Mouse (Mus musculus): ENCODE results near the gene Slc25a54. TPM values are rescaled to one million over a fixed set of nuclear protein-coding genes. Genes with fewer than 3 reads are reported as not detected.

Gene Slc25a54
- total and polyA plus RNA-seq, 2 experiments = not detected

GRCm38 (mm10) chr3:109043395-109043794 lies 36.9 kb upstream of the Slc25a54 start:
- DNase-seq (ENCODE audit: extremely low read depth, low read depth, low spot score) = no peak
- Histone ChIP-seq H3K79me2 (ENCODE audit: control insufficient read depth, insufficient read depth, low read length) (no peaks in the 10 kb centered on the region), H3K9ac (ENCODE audit: low read depth, low read length) (no peak overlapping the region), H3K4me1 (ENCODE audit: control insufficient read depth, insufficient read depth, low read length) (no peaks in the 10 kb centered on the region), H3K36me3 (ENCODE audit: control insufficient read depth, insufficient read depth, low read length) (no peaks in the 10 kb centered on the region), H3K4me3 (ENCODE audit: insufficient read depth, low read depth, low read length) (no peak overlapping the region), H3K27me3 (ENCODE audit: control insufficient read depth, insufficient read depth, low read length) (peaks cover 2% of the 10 kb centered on the region; the same call in 1 of the 2 replicates), H3K27ac (replicated peaks; ENCODE audit: insufficient read depth, low read depth, low read length) (no peak overlapping the region)
- TF ChIP-seq CTCF (IDR thresholded peaks at IDR 0.05; ENCODE audit: low read depth, low read length) (no peak), POLR2A (IDR thresholded peaks at IDR 0.05; ENCODE audit: extremely low read depth, insufficient read depth, low read length) (no peak)
- 75% methylated on average over 7 of the region's 7 CpGs for WGBS

- WGBS = 84% methylated on average over 3 of the region's 3 CpGs
- H3K27me3 ChIP-seq (ENCODE audit: control insufficient read depth, insufficient read depth, low read length) = peaks cover 2% of the 10 kb centered on the region; the same call in 1 of the 2 replicates
- H3K27ac ChIP-seq (replicated peaks; ENCODE audit: insufficient read depth, low read depth, low read length) = no peak overlapping the region
- H3K79me2 ChIP-seq (ENCODE audit: control insufficient read depth, insufficient read depth, low read length) = no peaks in the 10 kb centered on the region
- no peaks in the 10 kb centered on the region for H3K4me1 ChIP-seq (ENCODE audit: control insufficient read depth, insufficient read depth, low read length)
- TF ChIP-seq CTCF (IDR thresholded peaks at IDR 0.05; ENCODE audit: low read depth, low read length) (no peak), POLR2A (IDR thresholded peaks at IDR 0.05; ENCODE audit: extremely low read depth, insufficient read depth, low read length) (no peak)
- no peak overlapping the region for H3K9ac ChIP-seq (ENCODE audit: low read depth, low read length)
- DNase-seq (ENCODE audit: extremely low read depth, low read depth, low spot score) = no peak
- H3K36me3 ChIP-seq (ENCODE audit: control insufficient read depth, insufficient read depth, low read length) = no peaks in the 10 kb centered on the region
- H3K4me3 ChIP-seq (ENCODE audit: insufficient read depth, low read depth, low read length) = no peak overlapping the region
These were observed 33.8 kb upstream of the Slc25a54 start for GRCm38 (mm10) chr3:109046428-109046827.

GRCm38 (mm10) chr3:109047707-109048283 lies 32.5 kb upstream of the Slc25a54 start:
- peak; percentile 16; the same call in 1 of the 2 replicates for TF ChIP-seq CTCF (IDR thresholded peaks at IDR 0.05; ENCODE audit: low read depth, low read length)
- TF ChIP-seq POLR2A (IDR thresholded peaks at IDR 0.05; ENCODE audit: extremely low read depth, insufficient read depth, low read length) = no peak
- Histone ChIP-seq H3K9ac (ENCODE audit: low read depth, low read length) (no peak overlapping the region), H3K36me3 (ENCODE audit: control insufficient read depth, insufficient read depth, low read length) (no peaks in the 10 kb centered on the region), H3K4me1 (ENCODE audit: control insufficient read depth, insufficient read depth, low read length) (no peaks in the 10 kb centered on the region), H3K79me2 (ENCODE audit: control insufficient read depth, insufficient read depth, low read length) (no peaks in the 10 kb centered on the region), H3K27ac (replicated peaks; ENCODE audit: insufficient read depth, low read depth, low read length) (no peak overlapping the region), H3K4me3 (ENCODE audit: insufficient read depth, low read depth, low read length) (no peak overlapping the region), H3K27me3 (ENCODE audit: control insufficient read depth, insufficient read depth, low read length) (peaks cover 2% of the 10 kb centered on the region; the same call in 1 of the 2 replicates)
- DNase-seq (ENCODE audit: extremely low read depth, low read depth, low spot score) = no peak
- WGBS = 38% methylated on average over 6 of the region's 6 CpGs

GRCm38 (mm10) chr3:109051056-109051945 lies 29.0 kb upstream of the Slc25a54 start:
- peak overlapping the region; percentile 31 for H3K27ac ChIP-seq (replicated peaks; ENCODE audit: insufficient read depth, low read depth, low read length)
- no peak overlapping the region for H3K4me3 ChIP-seq (ENCODE audit: insufficient read depth, low read depth, low read length)
- no peaks in the 10 kb centered on the region for H3K36me3 ChIP-seq (ENCODE audit: control insufficient read depth, insufficient read depth, low read length)
- H3K79me2 ChIP-seq (ENCODE audit: control insufficient read depth, insufficient read depth, low read length) = no peaks in the 10 kb centered on the region
- peak; percentile 13 for DNase-seq (ENCODE audit: extremely low read depth, low read depth, low spot score)
- H3K4me1 ChIP-seq (ENCODE audit: control insufficient read depth, insufficient read depth, low read length) = no peaks in the 10 kb centered on the region
- TF ChIP-seq CTCF (IDR thresholded peaks at IDR 0.05; ENCODE audit: low read depth, low read length) = no peak
- TF ChIP-seq POLR2A (IDR thresholded peaks at IDR 0.05; ENCODE audit: extremely low read depth, insufficient read depth, low read length) = no peak
- 39% methylated on average over 11 of the region's 11 CpGs for WGBS
- no peak overlapping the region for H3K9ac ChIP-seq (ENCODE audit: low read depth, low read length)
- H3K27me3 ChIP-seq (ENCODE audit: control insufficient read depth, insufficient read depth, low read length) = no peaks in the 10 kb centered on the region

- 70% methylated on average over 6 of the region's 6 CpGs for WGBS
- H3K4me3 ChIP-seq (ENCODE audit: insufficient read depth, low read depth, low read length) = no peak overlapping the region
- H3K36me3 ChIP-seq (ENCODE audit: control insufficient read depth, insufficient read depth, low read length) = no peaks in the 10 kb centered on the region
- no peaks in the 10 kb centered on the region for H3K27me3 ChIP-seq (ENCODE audit: control insufficient read depth, insufficient read depth, low read length)
- no peak for DNase-seq (ENCODE audit: extremely low read depth, low read depth, low spot score)
- H3K9ac ChIP-seq (ENCODE audit: low read depth, low read length) = no peak overlapping the region
- H3K79me2 ChIP-seq (ENCODE audit: control insufficient read depth, insufficient read depth, low read length) = no peaks in the 10 kb centered on the region
- no peak for TF ChIP-seq CTCF (IDR thresholded peaks at IDR 0.05; ENCODE audit: low read depth, low read length)
- TF ChIP-seq POLR2A (IDR thresholded peaks at IDR 0.05; ENCODE audit: extremely low read depth, insufficient read depth, low read length) = no peak
- no peaks in the 10 kb centered on the region for H3K4me1 ChIP-seq (ENCODE audit: control insufficient read depth, insufficient read depth, low read length)
- H3K27ac ChIP-seq (replicated peaks; ENCODE audit: insufficient read depth, low read depth, low read length) = no peak overlapping the region
These were observed 28.3 kb upstream of the Slc25a54 start for GRCm38 (mm10) chr3:109051946-109052331.
